Mouse (Mus musculus) kidney, adult 9 months (tissue): Measurements from ENCODE around the gene Ghitm.

ENCODE experiments used
- DNase-seq: peaks from one replicate; pipeline ENCODE4 v3.0.0; 2022

Ghitm gene

GRCm38 (mm10) chr14:37102484-37102883 is 32.6 kb downstream of the Ghitm start:
- no peak for DNase-seq

- no peak for DNase-seq
Observed at GRCm38 (mm10) chr14:37101531-37101930, 33.5 kb downstream of the Ghitm start.

- DNase-seq, result no peak
Observed at GRCm38 (mm10) chr14:37097956-37098530, 37.0 kb downstream of the Ghitm start, which contains the start of gene Cdhr1. Gene Cdhr1 (minus strand): TSS chr14:37098347.

GRCm38 (mm10) chr14:37095556-37095955 is 39.5 kb downstream of the Ghitm start:
- DNase-seq, result no peak

GRCm38 (mm10) chr14:37094436-37094835 is 40.6 kb downstream of the Ghitm start:
- no peak for DNase-seq

- DNase-seq, result no peak
Observed at GRCm38 (mm10) chr14:37083755-37084154, 51.3 kb downstream of the Ghitm start.

GRCm38 (mm10) chr14:37080724-37081123 is 54.3 kb downstream of the Ghitm start:
- no peak for DNase-seq
